Mouse (Mus musculus): Measurements from ENCODE around the gene Klf2. TPM values are rescaled to one million over a fixed set of nuclear protein-coding genes. Genes with fewer than 3 reads are reported as not detected.

Klf2 gene
- total RNA-seq, 1 experiment from 2014 or later = 9.4 TPM

GRCm38 (mm10) chr8:72322471-72322889 is 3.6 kb downstream of the Klf2 start:
- peak; percentile 44 to 52 for ATAC-seq (replicated peaks in 1 of 2; ENCODE audit: insufficient read depth in 1 of 2, low FRiP score in 2 of 2, low TSS enrichment in 1 of 2, low read depth in 1 of 2, poor library complexity in 2 of 2, severe bottlenecking in 2 of 2)

- no peak for ATAC-seq (replicated peaks in 1 of 2; ENCODE audit: insufficient read depth in 1 of 2, low FRiP score in 2 of 2, low TSS enrichment in 1 of 2, low read depth in 1 of 2, poor library complexity in 2 of 2, severe bottlenecking in 2 of 2)
These were observed 4.4 kb downstream of the Klf2 start for GRCm38 (mm10) chr8:72323131-72323725.

- no peak for ATAC-seq (replicated peaks in 1 of 2; ENCODE audit: insufficient read depth in 1 of 2, low FRiP score in 2 of 2, low TSS enrichment in 1 of 2, low read depth in 1 of 2, poor library complexity in 2 of 2, severe bottlenecking in 2 of 2)
These were observed 5.3 kb downstream of the Klf2 start for GRCm38 (mm10) chr8:72324036-72324706.

DNA sequence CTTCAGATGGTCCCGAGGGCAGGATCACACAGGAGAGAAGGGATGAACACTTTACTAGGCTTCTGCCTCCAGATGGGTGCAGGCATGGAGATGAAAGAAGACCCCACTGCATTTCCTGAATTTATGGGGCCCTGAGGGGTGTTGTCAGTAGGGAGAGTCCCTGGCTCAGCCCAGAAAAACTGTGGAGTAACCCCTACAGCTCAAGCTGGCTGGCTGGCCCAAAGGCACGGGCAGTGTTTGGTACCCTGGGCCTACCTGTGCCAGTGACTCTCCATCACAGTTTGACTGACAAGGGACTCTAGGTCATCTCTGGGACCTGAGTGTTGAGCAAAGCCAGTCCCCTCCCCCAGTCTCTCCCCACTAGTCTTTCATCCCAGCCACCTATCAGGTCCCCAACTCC is 5.9 kb downstream of the Klf2 start:
- no peak for ATAC-seq (replicated peaks in 1 of 2; ENCODE audit: insufficient read depth in 1 of 2, low FRiP score in 2 of 2, low TSS enrichment in 1 of 2, low read depth in 1 of 2, poor library complexity in 2 of 2, severe bottlenecking in 2 of 2)

GRCm38 (mm10) chr8:72329116-72329515 is 10.3 kb downstream of the Klf2 start:
- ATAC-seq (replicated peaks in 1 of 2; ENCODE audit: insufficient read depth in 1 of 2, low FRiP score in 2 of 2, low TSS enrichment in 1 of 2, low read depth in 1 of 2, poor library complexity in 2 of 2, severe bottlenecking in 2 of 2) = no peak

DNA sequence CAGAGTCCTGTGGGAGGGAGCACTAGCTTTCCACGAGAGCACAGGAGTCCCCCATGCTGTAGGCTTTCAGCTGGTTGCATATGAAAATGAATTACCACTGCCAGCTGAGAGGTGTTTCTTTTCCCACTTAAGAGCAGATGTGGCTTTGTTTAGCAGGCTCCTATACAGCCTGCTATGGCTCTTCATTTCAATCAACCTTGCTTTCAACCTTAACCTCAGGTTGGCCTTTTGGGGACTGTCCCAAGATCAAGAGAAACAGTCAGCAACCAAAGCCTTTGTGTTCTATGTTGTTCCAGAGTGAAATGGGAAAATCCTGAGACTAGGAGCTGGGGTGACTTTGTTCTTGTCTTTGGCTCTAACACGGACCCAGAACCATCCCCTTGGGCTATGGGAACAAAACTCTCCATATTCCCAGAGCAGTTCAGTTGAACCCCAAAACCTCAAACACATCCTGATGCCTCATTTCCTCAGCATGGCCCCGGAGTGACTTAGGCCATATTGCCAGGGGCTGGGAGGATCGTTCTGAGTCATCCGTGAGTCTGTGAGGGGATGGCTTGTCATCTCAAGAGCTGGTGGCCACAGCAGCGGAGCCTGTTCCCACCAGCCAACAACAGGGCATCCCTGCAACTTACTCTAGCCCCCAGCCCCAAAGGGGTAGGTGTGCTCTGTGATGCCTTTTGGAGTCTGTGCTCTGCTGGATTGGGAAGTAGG is 12.1 kb downstream of the Klf2 start:
- ATAC-seq (replicated peaks in 1 of 2; ENCODE audit: insufficient read depth in 1 of 2, low FRiP score in 2 of 2, low TSS enrichment in 1 of 2, low read depth in 1 of 2, poor library complexity in 2 of 2, severe bottlenecking in 2 of 2) = no peak

DNA sequence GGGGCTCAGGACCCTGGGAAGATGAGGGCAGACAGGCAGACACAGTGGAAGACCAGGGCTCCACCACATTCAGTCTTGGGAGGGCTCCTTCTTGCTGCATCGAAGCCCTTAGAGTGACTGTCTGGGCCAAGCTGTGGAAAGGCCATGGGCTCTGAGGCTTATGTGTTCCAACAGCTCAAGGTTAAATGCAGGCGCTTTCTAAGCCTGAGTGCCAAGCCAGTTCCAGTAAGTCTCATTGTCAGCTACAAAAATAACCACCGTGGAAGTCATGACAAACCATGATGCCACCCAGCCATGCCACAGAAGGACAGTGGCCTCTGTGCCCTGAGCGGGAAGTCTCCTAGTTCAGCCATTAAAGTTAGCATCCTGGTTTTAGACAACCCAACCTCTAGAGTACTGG is 12.8 kb downstream of the Klf2 start:
- no peak for ATAC-seq (replicated peaks in 1 of 2; ENCODE audit: insufficient read depth in 1 of 2, low FRiP score in 2 of 2, low TSS enrichment in 1 of 2, low read depth in 1 of 2, poor library complexity in 2 of 2, severe bottlenecking in 2 of 2)

DNA sequence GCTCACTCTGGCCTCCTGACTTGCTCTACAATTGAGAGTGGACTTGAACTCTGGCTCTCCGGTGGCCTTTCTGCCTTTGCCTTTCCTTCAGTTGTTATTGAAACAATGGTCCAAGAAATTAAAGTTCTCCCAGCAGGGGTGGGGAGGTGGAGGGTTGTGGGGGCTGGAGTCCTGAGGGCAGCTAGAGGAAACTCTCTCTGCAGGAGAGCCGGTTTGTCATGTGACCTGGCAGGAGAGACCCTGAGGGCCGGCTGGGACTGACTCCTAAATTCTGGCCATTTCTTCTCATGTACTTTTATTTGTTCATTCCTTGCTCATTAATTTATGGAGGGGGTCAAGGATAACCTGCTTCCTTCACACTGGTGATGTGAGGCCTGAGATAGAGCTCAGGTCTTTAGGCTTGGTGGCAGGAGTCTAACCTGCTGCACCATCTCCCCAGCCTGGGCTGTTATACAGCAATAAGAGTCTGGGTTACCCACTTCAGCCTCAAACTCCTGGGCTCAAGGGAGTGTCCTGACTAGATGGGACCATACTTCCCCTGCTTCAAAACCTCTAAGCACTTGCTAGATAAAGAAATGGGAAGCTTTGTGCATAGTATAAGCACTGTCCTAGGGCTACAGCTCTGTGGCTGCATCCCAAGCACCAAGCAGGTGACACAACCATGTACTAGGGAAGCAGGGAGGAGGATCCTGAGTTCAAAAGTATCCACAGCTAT is 14.8 kb downstream of the Klf2 start:
- no peak for ATAC-seq (replicated peaks in 1 of 2; ENCODE audit: insufficient read depth in 1 of 2, low FRiP score in 2 of 2, low TSS enrichment in 1 of 2, low read depth in 1 of 2, poor library complexity in 2 of 2, severe bottlenecking in 2 of 2)

GRCm38 (mm10) chr8:72334144-72334641 is 15.4 kb downstream of the Klf2 start:
- no peak for ATAC-seq (replicated peaks in 1 of 2; ENCODE audit: insufficient read depth in 1 of 2, low FRiP score in 2 of 2, low TSS enrichment in 1 of 2, low read depth in 1 of 2, poor library complexity in 2 of 2, severe bottlenecking in 2 of 2)

- no peak for ATAC-seq (replicated peaks in 1 of 2; ENCODE audit: insufficient read depth in 1 of 2, low FRiP score in 2 of 2, low TSS enrichment in 1 of 2, low read depth in 1 of 2, poor library complexity in 2 of 2, severe bottlenecking in 2 of 2)
These were observed 17.4 kb downstream of the Klf2 start for GRCm38 (mm10) chr8:72336273-72336672.

DNA sequence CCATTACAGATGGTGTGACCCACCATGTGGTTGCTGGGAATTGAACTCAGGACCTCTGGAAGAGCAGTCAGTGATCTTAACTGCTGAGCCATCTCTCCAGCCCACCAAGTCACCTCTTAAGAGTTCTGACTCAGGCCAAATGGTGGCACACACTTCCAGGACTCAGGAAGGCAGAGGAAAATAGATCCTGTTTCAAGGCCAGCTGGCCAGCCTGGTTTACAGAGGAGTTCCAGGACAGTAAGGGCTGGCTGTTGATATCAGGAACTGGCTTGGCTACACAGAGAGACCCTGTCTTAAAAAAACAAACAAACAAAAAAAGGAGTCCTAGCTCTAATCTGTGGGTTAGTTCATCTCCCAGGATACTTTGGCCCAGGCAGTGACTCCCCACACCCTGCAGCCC is 18.2 kb downstream of the Klf2 start:
- no peak for ATAC-seq (replicated peaks in 1 of 2; ENCODE audit: insufficient read depth in 1 of 2, low FRiP score in 2 of 2, low TSS enrichment in 1 of 2, low read depth in 1 of 2, poor library complexity in 2 of 2, severe bottlenecking in 2 of 2)

DNA sequence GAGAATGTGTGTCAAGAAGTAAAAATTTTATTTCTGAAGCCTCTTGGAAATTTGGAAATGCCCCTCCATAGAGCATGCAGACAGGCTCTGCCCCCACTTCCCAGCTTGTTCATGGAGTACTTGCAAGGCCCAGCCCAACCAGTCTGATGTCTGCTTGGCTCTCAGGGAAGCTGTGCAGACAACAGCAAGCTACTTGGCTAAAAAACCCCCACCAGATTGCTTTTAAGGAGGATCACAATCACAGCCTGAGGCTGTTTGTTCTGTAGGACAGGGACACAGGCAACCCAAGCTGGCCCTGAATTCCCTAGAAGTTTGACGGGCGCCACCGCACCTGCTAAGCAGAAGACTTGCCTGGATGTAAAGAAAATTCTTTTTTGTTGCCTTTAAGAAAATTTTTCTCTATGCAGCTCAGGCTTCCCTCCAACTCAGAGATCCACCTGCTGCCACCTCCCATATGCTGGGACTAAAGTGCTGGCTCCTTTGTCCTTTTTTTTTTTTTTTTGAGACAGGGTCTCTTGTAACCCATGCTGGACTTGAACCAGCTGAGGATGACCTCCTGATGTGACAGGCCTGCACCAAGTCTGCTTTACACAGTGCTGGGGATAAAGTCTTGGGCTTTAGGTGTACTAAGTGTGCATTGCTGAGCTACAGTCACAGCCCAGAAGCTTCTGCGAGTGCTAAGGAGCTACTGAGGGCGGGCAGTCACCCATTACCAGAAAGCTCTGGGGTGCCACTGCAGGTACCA is 23.9 kb downstream of the Klf2 start:
- ATAC-seq (replicated peaks in 1 of 2; ENCODE audit: insufficient read depth in 1 of 2, low FRiP score in 2 of 2, low TSS enrichment in 1 of 2, low read depth in 1 of 2, poor library complexity in 2 of 2, severe bottlenecking in 2 of 2) = no peak

- no peak for ATAC-seq (replicated peaks in 1 of 2; ENCODE audit: insufficient read depth in 1 of 2, low FRiP score in 2 of 2, low TSS enrichment in 1 of 2, low read depth in 1 of 2, poor library complexity in 2 of 2, severe bottlenecking in 2 of 2)
These were observed 24.9 kb downstream of the Klf2 start for GRCm38 (mm10) chr8:72343725-72344124.

GRCm38 (mm10) chr8:72347553-72347952 is 28.7 kb downstream of the Klf2 start:
- ATAC-seq (replicated peaks in 1 of 2; ENCODE audit: insufficient read depth in 1 of 2, low FRiP score in 2 of 2, low TSS enrichment in 1 of 2, low read depth in 1 of 2, poor library complexity in 2 of 2, severe bottlenecking in 2 of 2) = no peak

DNA sequence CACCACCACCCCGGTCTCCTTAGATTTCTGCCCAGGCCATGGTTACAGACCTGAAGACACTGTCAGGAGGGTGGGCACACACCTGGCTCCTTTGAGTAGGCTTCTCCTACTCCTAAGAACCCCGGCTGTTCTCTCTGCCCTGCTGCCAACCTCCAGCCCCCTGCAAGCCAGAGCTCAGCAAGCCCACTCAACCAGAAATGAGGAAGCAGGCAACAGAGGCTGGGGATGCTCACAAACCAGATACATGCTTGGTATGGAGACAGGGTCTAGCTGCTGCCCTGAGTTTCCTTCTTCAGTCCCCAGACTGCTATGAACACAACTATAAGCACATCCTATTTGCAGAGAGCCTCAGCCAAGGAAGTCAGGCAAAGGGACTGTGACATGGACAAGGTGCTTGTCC is 29.3 kb downstream of the Klf2 start:
- peak in 1 of 2 experiments; percentile 22; a peak in 1 of 4 replicates for ATAC-seq (replicated peaks in 1 of 2; ENCODE audit: insufficient read depth in 1 of 2, low FRiP score in 2 of 2, low TSS enrichment in 1 of 2, low read depth in 1 of 2, poor library complexity in 2 of 2, severe bottlenecking in 2 of 2)

DNA sequence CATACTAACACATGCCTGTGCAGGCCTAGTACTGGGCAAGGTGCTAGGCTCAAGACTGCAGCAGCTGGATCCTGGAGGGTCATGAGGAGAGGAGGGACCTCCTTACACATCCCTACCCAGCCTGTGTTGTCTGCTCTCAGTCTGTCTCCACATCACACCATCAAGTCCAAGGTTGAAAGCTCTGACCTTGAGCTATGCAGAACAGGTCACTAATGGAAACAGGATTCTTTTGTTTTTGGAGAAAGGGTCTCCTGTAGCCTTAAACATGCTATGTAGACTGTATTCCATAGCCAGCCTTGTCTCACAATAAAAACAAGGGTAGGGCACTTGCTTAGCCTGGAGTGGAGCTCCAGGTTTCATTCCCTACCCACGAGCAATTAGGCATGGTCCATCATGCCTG is 30.1 kb downstream of the Klf2 start:
- ATAC-seq (replicated peaks in 1 of 2; ENCODE audit: insufficient read depth in 1 of 2, low FRiP score in 2 of 2, low TSS enrichment in 1 of 2, low read depth in 1 of 2, poor library complexity in 2 of 2, severe bottlenecking in 2 of 2) = no peak

GRCm38 (mm10) chr8:72349838-72350237 is 31.0 kb downstream of the Klf2 start:
- ATAC-seq (replicated peaks in 1 of 2; ENCODE audit: insufficient read depth in 1 of 2, low FRiP score in 2 of 2, low TSS enrichment in 1 of 2, low read depth in 1 of 2, poor library complexity in 2 of 2, severe bottlenecking in 2 of 2) = peak; percentile 30 to 38; a peak in 3 of 4 replicates
